Mouse (Mus musculus) mouse trophoblast stem cell (cell line): Measurements from ENCODE around the gene Alk.

ENCODE experiments used
- in situ Hi-C, 2 experiments: fragments of 300-500 bp; cut with MseI, MboI; formaldehyde crosslinking; loops; 2 replicates in 1 of 2; 3 replicates in 1 of 2; pipeline ENCODE4 v1.15.1; 2025

Gene Alk

GRCm38 (mm10) chr17:72604610-72604980 lies at the start of gene Alk:
Gene Alk, minus strand, starts transcription at chr17:72604627.
- in situ Hi-C loops: loop anchor here (5.0 kb wide), 2 partner anchors 173 to 183 kb away; no protein-coding TSS in a partner anchor

- in situ Hi-C loops: no loop called here
Observed at GRCm38 (mm10) chr17:72652801-72653200, 48.4 kb upstream of the Alk start.

GRCm38 (mm10) chr17:72648607-72649217 lies 44.3 kb upstream of the Alk start:
- in situ Hi-C loops: no loop called here

- in situ Hi-C loops: no loop called here
Observed at GRCm38 (mm10) chr17:72646167-72646566, 41.7 kb upstream of the Alk start.

GRCm38 (mm10) chr17:72640095-72640494 lies 35.7 kb upstream of the Alk start:
- in situ Hi-C loops: no loop called here

- in situ Hi-C loops: no loop called here
Observed at GRCm38 (mm10) chr17:72639400-72639799, 35.0 kb upstream of the Alk start.

GRCm38 (mm10) chr17:72606251-72606650 lies 1.8 kb upstream of the Alk start:
- in situ Hi-C loops: no loop called here

GRCm38 (mm10) chr17:72603886-72604609 lies 379 bp downstream of the Alk start:
- in situ Hi-C loops: loop anchor here (5.0 kb wide), 2 partner anchors 173 to 183 kb away; no protein-coding TSS in a partner anchor

GRCm38 (mm10) chr17:72603118-72603885 lies 1.1 kb downstream of the Alk start:
- in situ Hi-C loops: loop anchor here (5.0 kb wide), 2 partner anchors 174 to 184 kb away; no protein-coding TSS in a partner anchor

GRCm38 (mm10) chr17:72600806-72601205 lies 3.6 kb downstream of the Alk start:
- in situ Hi-C loops: loop anchor here (5.0 kb wide), 2 partner anchors 176 to 186 kb away; no protein-coding TSS in a partner anchor

GRCm38 (mm10) chr17:72587671-72588070 lies 16.8 kb downstream of the Alk start:
- in situ Hi-C loops: no loop called here

- in situ Hi-C loops: no loop called here
Observed at GRCm38 (mm10) chr17:72580142-72580541, 24.3 kb downstream of the Alk start.

- in situ Hi-C loops: no loop called here
Observed at GRCm38 (mm10) chr17:72579321-72579720, 25.1 kb downstream of the Alk start.

- in situ Hi-C loops: no loop called here
Observed at GRCm38 (mm10) chr17:72571379-72571778, 33.0 kb downstream of the Alk start.

- in situ Hi-C loops: no loop called here
Observed at GRCm38 (mm10) chr17:72569491-72569890, 34.9 kb downstream of the Alk start.

GRCm38 (mm10) chr17:72563423-72563822 lies 41.0 kb downstream of the Alk start:
- in situ Hi-C loops: no loop called here

GRCm38 (mm10) chr17:72561471-72561870 lies 43.0 kb downstream of the Alk start:
- in situ Hi-C loops: no loop called here

GRCm38 (mm10) chr17:72560771-72561170 lies 43.7 kb downstream of the Alk start:
- in situ Hi-C loops: no loop called here

GRCm38 (mm10) chr17:72557029-72557735 lies 47.2 kb downstream of the Alk start:
- in situ Hi-C loops: no loop called here

GRCm38 (mm10) chr17:72546274-72546673 lies 58.2 kb downstream of the Alk start:
- in situ Hi-C loops: no loop called here

GRCm38 (mm10) chr17:72535304-72535703 lies 69.1 kb downstream of the Alk start:
- in situ Hi-C loops: no loop called here

GRCm38 (mm10) chr17:72532266-72532665 lies 72.2 kb downstream of the Alk start:
- in situ Hi-C loops: no loop called here
